Mouse (Mus musculus) T-helper 2 cell (primary cell): ENCODE results near the gene Robo1.

Experiments used
- in situ Hi-C: fragments of 300-600 bp; cut with MboI, MseI; formaldehyde crosslinking; loops from one replicate; pipeline ENCODE4 v1.15.1; 2025; ENCODE audit warnings: high pct_unique_total_duplicates

Robo1 gene

GRCm38 (mm10) chr16:72678450-72678849 is 370.3 kb downstream of the Robo1 start:
- in situ Hi-C loops = no loop called here

- in situ Hi-C loops = no loop called here
These were observed 370.9 kb downstream of the Robo1 start for GRCm38 (mm10) chr16:72678947-72679558.

GRCm38 (mm10) chr16:72685604-72686479 is 377.7 kb downstream of the Robo1 start:
- in situ Hi-C loops = no loop called here

- in situ Hi-C loops = no loop called here
These were observed 378.5 kb downstream of the Robo1 start for GRCm38 (mm10) chr16:72686480-72687053.

GRCm38 (mm10) chr16:72687651-72688050 is 379.5 kb downstream of the Robo1 start:
- in situ Hi-C loops = no loop called here

DNA sequence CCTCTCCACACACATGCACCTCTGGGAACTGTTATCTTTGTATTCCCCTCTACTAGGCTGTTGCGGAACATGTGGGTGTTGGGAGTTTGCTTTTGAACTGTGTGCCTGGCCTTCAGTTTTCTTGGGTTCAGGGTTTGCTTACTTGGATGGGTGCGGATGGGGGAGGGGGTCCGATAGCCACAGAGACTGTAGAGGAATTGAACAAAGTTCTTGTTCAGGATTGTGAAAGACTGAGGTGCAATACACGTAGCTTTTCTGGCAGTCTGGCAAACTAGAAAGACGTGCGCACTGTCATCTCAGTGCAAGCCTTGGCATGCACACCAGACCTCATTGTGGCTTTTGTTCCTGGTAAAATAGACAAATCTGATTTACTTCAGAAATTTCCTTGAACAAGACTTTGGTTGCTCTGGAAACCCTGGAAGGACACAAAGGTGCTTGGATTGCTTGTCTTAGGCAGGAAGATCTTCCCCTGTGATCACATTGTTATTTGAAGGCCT is 380.1 kb downstream of the Robo1 start:
- in situ Hi-C loops = no loop called here

DNA sequence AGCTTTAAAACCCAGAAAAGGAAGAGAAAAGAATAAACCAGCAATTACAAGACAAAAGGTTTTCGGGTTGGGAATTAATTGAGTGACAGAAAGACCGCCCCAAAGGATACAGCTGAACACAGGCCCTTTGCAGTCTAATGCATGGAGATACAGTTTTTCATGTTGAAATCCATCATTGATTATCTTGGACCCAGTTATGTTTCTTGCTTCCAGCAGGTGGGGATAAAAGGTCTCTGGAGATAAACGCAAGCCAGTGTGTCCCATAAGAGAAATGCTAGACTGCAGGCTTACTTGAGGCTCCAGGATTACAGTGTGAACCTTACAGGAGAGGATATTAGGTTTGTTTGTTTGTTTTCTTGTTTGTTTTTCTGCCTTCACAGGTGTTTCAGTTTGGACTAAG is 383.8 kb downstream of the Robo1 start:
- in situ Hi-C loops = no loop called here

DNA sequence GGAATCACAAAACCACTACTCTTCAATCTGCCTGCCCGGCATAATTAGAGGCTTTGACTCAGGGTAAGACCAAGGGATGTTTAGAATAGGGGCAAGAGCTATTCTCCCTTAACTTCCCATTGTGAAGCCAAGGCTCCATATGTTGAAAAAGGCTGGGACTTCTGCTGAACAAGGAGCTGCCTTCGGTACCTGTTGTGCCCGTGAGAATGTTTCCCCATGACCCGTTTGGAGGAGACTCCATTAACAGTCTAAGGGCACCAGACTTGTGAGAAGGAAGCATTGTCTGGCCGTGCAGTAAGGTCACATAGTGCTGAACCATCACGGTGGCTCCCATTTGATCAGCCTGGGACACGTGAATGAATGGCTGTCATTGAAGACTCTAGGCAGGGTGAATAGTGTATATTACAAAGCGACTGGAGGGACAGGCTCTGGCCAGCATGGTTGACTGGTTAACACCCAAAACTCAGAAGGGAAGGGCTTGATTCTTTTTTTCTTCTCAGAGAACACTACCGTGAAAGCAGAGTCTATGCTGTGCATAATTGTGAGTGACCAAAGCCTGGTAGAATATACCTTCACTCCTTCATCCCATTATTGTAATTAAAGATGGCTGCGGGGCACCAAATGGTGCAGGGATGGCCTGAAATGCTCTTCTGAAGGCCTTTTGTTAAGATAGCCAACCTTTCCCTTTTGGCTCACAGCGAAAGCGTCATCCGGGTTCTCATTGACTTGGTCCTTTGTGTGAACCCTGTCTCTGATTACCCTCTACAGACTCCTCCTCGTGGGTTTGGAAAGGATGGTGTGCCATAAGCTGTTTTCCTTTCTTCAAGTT is 385.6 kb downstream of the Robo1 start:
- in situ Hi-C loops = no loop called here

- in situ Hi-C loops = no loop called here
These were observed 386.7 kb downstream of the Robo1 start for GRCm38 (mm10) chr16:72694787-72695186.

DNA sequence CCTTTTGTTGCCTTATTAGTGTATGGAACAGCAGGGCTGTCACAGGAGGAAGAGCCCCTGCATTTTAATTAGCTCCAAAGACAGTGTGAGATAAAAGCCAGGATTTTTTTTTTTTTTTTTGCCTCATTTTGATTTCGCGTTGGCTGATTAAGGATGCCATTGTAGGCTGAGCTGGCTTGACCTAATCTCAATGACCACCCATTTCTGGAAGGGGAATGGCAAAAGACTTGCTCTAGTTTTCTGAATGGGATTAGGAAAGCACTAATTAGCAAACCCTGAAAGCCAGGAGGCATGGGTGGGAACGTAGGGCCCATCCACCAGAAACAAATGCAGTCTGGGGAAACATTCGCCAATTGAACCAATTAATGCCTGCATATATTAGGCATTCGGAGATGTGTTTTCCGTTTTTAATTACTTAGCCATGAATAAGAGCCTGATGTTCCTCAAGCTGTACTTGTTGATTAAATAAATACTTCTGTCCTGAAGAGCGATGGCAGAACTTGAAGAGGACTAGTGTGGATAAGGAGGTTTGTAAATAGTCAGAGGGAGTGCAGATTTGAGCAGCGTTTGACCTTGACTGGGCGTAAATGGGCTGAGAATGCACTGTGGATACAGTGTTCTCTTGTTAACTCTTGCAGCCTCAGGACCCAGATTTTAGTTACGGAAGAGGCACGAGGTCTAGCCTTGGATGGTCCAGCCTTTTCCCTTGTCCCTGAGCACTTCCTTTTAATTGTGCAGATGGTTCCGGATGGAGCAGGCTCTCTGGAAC is 391.3 kb downstream of the Robo1 start:
- in situ Hi-C loops = no loop called here

DNA sequence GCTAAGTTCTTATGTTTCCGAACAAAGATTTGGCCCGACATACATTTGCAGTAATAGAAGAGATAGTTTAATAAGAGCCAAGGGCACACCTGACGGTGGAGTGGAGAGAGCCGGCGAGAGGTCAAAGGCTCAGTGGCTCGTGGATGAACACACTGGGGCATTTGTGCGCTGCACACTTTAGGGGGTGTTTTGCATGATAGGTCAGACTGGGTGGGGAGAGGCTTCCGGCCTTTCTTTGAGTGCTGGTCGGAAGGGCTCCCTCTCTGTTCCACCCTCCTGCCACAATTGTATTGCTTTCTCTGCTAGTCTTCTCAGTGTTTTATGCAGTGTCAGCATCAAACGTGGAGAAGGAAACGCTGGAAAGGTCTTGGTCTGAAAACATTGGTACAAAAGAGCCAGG is 392.2 kb downstream of the Robo1 start:
- in situ Hi-C loops = no loop called here

DNA sequence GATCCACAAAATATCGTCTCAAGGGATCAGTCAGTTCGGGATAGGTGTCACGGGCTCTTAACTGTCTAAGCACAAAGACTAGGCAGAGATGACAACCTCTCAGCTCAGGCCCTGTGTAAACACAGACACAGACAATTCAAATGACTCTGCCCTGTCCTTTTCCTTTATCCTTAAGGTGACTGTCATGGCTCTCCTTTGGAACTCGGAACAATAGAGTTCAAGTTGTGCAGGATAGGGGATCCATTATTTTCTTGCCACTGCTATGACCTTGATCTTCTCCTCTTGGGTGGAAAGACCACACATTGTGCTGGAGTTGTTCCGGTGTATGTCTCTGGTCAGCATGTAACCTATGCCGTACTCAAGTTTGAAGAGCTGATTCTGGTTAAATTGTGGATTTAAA is 395.4 kb downstream of the Robo1 start:
- in situ Hi-C loops = no loop called here

DNA sequence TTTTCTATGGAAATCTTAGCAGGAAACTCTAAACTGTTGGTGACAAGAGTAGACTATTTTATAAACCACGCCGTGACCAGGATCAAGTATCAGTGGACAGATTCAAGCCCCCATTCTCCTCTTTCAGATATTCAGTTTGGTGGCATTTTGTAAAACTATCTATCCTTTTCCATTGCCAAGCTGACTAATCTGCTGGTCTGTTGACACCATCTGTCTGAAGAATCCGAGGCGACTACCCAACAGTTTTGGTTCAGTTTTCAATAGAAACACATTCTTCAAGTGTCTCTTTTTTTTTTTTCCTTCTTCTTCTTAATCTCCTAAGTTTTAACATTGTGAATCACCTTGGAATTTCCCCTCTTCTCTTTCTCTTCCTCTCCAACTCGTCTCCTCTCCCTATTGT is 397.7 kb downstream of the Robo1 start:
- in situ Hi-C loops = no loop called here

GRCm38 (mm10) chr16:72708526-72708925 is 400.4 kb downstream of the Robo1 start:
- in situ Hi-C loops = no loop called here

GRCm38 (mm10) chr16:72717118-72717802 is 409.2 kb downstream of the Robo1 start:
- in situ Hi-C loops = no loop called here

- in situ Hi-C loops = no loop called here
These were observed 411.0 kb downstream of the Robo1 start for GRCm38 (mm10) chr16:72719063-72719462.

DNA sequence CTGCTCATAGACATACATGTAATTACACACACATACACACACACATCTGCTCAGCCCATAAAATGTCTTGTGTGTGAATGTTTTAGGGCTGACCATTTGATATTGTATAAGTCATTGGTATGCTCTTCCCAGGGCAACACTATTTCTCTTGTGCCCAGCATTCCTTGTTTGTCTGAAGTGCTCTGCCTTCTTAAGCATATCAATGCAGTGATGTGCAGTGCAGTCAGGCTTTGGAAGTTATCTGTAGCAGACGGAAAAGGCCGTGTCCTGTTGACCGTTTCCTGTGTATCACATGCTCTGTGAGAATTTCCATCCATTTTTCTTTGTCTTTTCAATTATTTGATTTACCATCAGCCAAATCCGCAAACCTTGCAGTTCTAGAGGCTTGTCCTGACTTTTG is 412.9 kb downstream of the Robo1 start:
- in situ Hi-C loops = no loop called here

- in situ Hi-C loops = no loop called here
These were observed 413.8 kb downstream of the Robo1 start for GRCm38 (mm10) chr16:72721713-72722481.

DNA sequence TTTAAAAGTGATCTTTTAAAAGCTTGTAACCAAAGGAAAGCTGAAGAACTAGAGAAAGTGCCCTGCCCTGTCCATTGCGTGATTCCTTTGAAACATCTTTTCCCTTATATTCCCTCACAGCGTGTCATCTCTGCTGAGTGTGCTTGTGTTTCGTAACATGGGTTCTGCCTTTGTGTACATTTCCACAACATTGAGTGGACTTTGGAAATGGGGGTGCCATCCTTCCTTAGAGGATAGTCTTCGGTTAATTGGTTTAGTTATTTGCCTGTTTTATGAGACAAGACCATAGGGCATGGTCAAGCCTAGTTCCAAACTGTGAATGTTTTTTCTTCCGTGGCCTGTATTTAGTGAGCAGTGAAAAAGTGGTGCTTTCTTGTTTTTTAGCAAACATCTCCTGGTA is 426.1 kb downstream of the Robo1 start:
- in situ Hi-C loops = no loop called here

GRCm38 (mm10) chr16:72735175-72735574 is 427.1 kb downstream of the Robo1 start:
- in situ Hi-C loops = no loop called here
